ENCODE assay signal across 16 mouse cellular contexts in genomic region chr17:87441537-87441936, GRCm38 (mm10). TPM values are rescaled to one million over a fixed set of nuclear protein-coding genes. Genes with fewer than 3 reads are reported as not detected.
DNase-seq lines count a peak whose midpoint lies in the region; ATAC-seq and TF ChIP-seq lines count a peak whose summit lies in the region.
"Had no signal": no experiment of that assay in that cellular context is flagged by ENCODE, and none has a peak within 500 bp of the region (broad histone marks: within the 10 kb centered on the region; RNA-seq: fewer than 3 reads in every experiment).

No protein-coding gene starts in this region.

- H3K4me1 ChIP-seq in heart, embryonic 12.5 days (replicated peaks), result peaks cover 34% of the 10 kb centered on the region
- peaks cover 17% of the 10 kb centered on the region for H3K4me1 ChIP-seq in liver, adult 2 months (ENCODE audit: control insufficient read depth, insufficient read depth, low read length)
- peaks cover 25% of the 10 kb centered on the region for H3K4me1 ChIP-seq in forebrain, postnatal 0 days (ENCODE audit: insufficient read depth)
- peaks cover 63% of the 10 kb centered on the region for H3K4me1 ChIP-seq in neural tube, embryonic 13.5 days (replicated peaks)

- ATAC-seq in heart, embryonic 12.5 days (ENCODE audit: insufficient number of reproducible peaks, low FRiP score), result no peak
- no peak for ATAC-seq in forebrain, postnatal 0 days
- ATAC-seq in neural tube, embryonic 13.5 days (ENCODE audit: low read depth), result no peak

- H3K4me2 ChIP-seq in heart, embryonic 12.5 days, result peak overlapping the region; percentile 15; the same call in 1 of the 2 replicates
- peak overlapping the region; percentile 65 for H3K4me2 ChIP-seq in forebrain, postnatal 0 days (ENCODE audit: low read depth)
- peak overlapping the region; percentile 44 for H3K4me2 ChIP-seq in neural tube, embryonic 13.5 days
- H3K4me2 ChIP-seq: midbrain, embryonic 12.5 days had no signal

- H3K4me3 ChIP-seq in heart, embryonic 12.5 days, result no peak overlapping the region
- no peak overlapping the region for H3K4me3 ChIP-seq in liver, adult 2 months (ENCODE audit: insufficient read depth, low read depth, low read length)
- H3K4me3 ChIP-seq in forebrain, postnatal 0 days (ENCODE audit: low read depth, low read length), result no peak overlapping the region
- peak overlapping the region; percentile 14 for H3K4me3 ChIP-seq in neural tube, embryonic 13.5 days
- H3K4me3 ChIP-seq: erythroblast, embryonic 14.5 days; heart, adult 2 months; midbrain, embryonic 12.5 days had no signal

- no peak for DNase-seq in heart, adult 8-10 months (ENCODE audit: low spot score)
- peak; percentile 75 for DNase-seq in liver, adult 2 months (ENCODE audit: extremely low read depth, low read depth, low spot score)
- no peak for DNase-seq in liver
- no peak for DNase-seq in forebrain, postnatal 0 days
- DNase-seq in MN1 (ENCODE audit: low spot score), result no peak
- DNase-seq: cerebellum, adult 11-12 months; heart, adult 2 months; lung, postnatal 14 days; thymus, adult 18-20 months had no signal

- no peak overlapping the region for H3K9ac ChIP-seq in heart, embryonic 12.5 days
- H3K9ac ChIP-seq in liver, adult 2 months (ENCODE audit: low read depth, low read length), result no peak overlapping the region
- H3K9ac ChIP-seq in forebrain, postnatal 0 days, result no peak overlapping the region
- no peak overlapping the region for H3K9ac ChIP-seq in neural tube, embryonic 13.5 days
- H3K9ac ChIP-seq: liver, embryonic 14.5 days; midbrain, embryonic 12.5 days had no signal

- TF ChIP-seq CTCF in liver, adult 2 months (IDR thresholded peaks at IDR 0.05; ENCODE audit: low read depth, low read length), result no peak
- TF ChIP-seq CTCF in forebrain, postnatal 0 days (IDR thresholded peaks at IDR 0.05; ENCODE audit: low read depth), result no peak

- no peak overlapping the region for H3K27ac ChIP-seq in heart, embryonic 12.5 days (ENCODE audit: poor library complexity, severe bottlenecking)
- no peak overlapping the region; the same call in 1 of the 2 replicates for H3K27ac ChIP-seq in liver, adult 2 months (replicated peaks; ENCODE audit: insufficient read depth, low read depth, low read length)
- H3K27ac ChIP-seq in forebrain, postnatal 0 days (ENCODE audit: low read depth, low read length), result no peak overlapping the region
- H3K27ac ChIP-seq in neural tube, embryonic 13.5 days (replicated peaks), result no peak overlapping the region
- H3K27ac ChIP-seq: heart, adult 2 months; liver, embryonic 14.5 days; midbrain, embryonic 12.5 days had no signal

- no peaks in the 10 kb centered on the region for H3K27me3 ChIP-seq in heart, embryonic 12.5 days (replicated peaks)
- H3K27me3 ChIP-seq in liver, adult 2 months (ENCODE audit: control insufficient read depth, insufficient read depth, low read length), result no peaks in the 10 kb centered on the region
- no peaks in the 10 kb centered on the region for H3K27me3 ChIP-seq in forebrain, postnatal 0 days (ENCODE audit: insufficient read depth, low read length)
- H3K27me3 ChIP-seq in neural tube, embryonic 13.5 days, result no peaks in the 10 kb centered on the region
- H3K27me3 ChIP-seq: midbrain, embryonic 12.5 days had no signal

- no peaks in the 10 kb centered on the region for H3K9me3 ChIP-seq in heart, embryonic 12.5 days (replicated peaks)
- H3K9me3 ChIP-seq in forebrain, postnatal 0 days (ENCODE audit: low read length), result no peaks in the 10 kb centered on the region
- H3K9me3 ChIP-seq in neural tube, embryonic 13.5 days, result no peaks in the 10 kb centered on the region
- H3K9me3 ChIP-seq: midbrain, embryonic 12.5 days had no signal

- H3K79me2 ChIP-seq in liver, adult 2 months (ENCODE audit: control insufficient read depth, insufficient read depth, low read length), result peaks cover 23% of the 10 kb centered on the region

- peaks cover 12% of the 10 kb centered on the region for H3K36me3 ChIP-seq in heart, embryonic 12.5 days
- peaks cover 6% of the 10 kb centered on the region for H3K36me3 ChIP-seq in liver, adult 2 months (ENCODE audit: control insufficient read depth, insufficient read depth, low read length)
- H3K36me3 ChIP-seq in forebrain, postnatal 0 days (ENCODE audit: insufficient read depth), result no peaks in the 10 kb centered on the region
- no peaks in the 10 kb centered on the region for H3K36me3 ChIP-seq in neural tube, embryonic 13.5 days

- 76% methylated on average over 2 of the region's 2 CpGs for WGBS in heart, embryonic 12.5 days
- 5% methylated on average over 2 of the region's 2 CpGs for WGBS in liver, adult 2 months
- WGBS in forebrain, postnatal 0 days, result 52% methylated on average over 2 of the region's 2 CpGs
- 62% methylated on average over 2 of the region's 2 CpGs for WGBS in neural tube, embryonic 13.5 days

- no peak for TF ChIP-seq POLR2A in liver, adult 2 months (IDR thresholded peaks at IDR 0.05; ENCODE audit: extremely low read depth, insufficient read depth, low read length)

RNA-seq across cellular contexts. Expression of gene Calm2, which starts 5.2 kb away (rescaled TPM):
- polyA plus RNA-seq in heart, embryonic 12.5 days (2016; fragmentation: Nextera tagmentation; extraction: Ambion mirVana), result 619 and 647 TPM in 2 replicates
- 100 to 1,000 TPM; 143 to 158 (median 147) TPM for total RNA-seq in heart, adult 8-10 months (2022)
- 181 and 257 TPM in 2 replicates for total RNA-seq in liver, adult 2 months (2014; rRNA removed)
- polyA plus RNA-seq in liver, adult 2 months (2012; rRNA removed), result 19.7 and 20.9 TPM in 2 replicates
- 1,563 and 1,794 TPM in 2 replicates for total RNA-seq in forebrain, postnatal 0 days (2014; rRNA removed)
- polyA plus RNA-seq in forebrain, postnatal 0 days (2015; fragmentation: Nextera tagmentation; extraction: Ambion mirVana), result 3,264 and 3,401 TPM in 2 replicates
- 2,810 and 2,954 TPM in 2 replicates for polyA plus RNA-seq in neural tube, embryonic 13.5 days (2015; fragmentation: Nextera tagmentation; extraction: Ambion mirVana)

RNA-seq across cellular contexts. Expression of gene Stpg4, which starts 14.0 kb away (rescaled TPM):
- polyA plus RNA-seq in heart, embryonic 12.5 days (2016; fragmentation: Nextera tagmentation; extraction: Ambion mirVana), result not detected in 2 replicates
- not detected for total RNA-seq in heart, adult 8-10 months (2022)
- not detected in 2 replicates for total RNA-seq in liver, adult 2 months (2014; rRNA removed)
- not detected in 2 replicates for polyA plus RNA-seq in liver, adult 2 months (2012; rRNA removed)
- total RNA-seq in forebrain, postnatal 0 days (2014; rRNA removed), result not detected in 2 replicates
- polyA plus RNA-seq in forebrain, postnatal 0 days (2015; fragmentation: Nextera tagmentation; extraction: Ambion mirVana), result not detected in 2 replicates
- polyA plus RNA-seq in neural tube, embryonic 13.5 days (2015; fragmentation: Nextera tagmentation; extraction: Ambion mirVana), result 0.78 TPM in 1 of 2 replicates, not detected in the other
- total RNA-seq: heart, adult 2 months; layer of hippocampus, adult 8-10 months had no signal
- polyA plus RNA-seq: erythroblast, embryonic 14.5 days; kidney, embryonic 14.5 days; liver, embryonic 14.5 days; midbrain, embryonic 12.5 days had no signal

Comparison
In these comparisons a context has a peak if more than half of its experiments do, and no peak if none do; other contexts are left out.
1. H3K4me2 ChIP-seq: peak in every context shown above with its lines; median percentile 65 in forebrain, postnatal 0 days; 44 in neural tube, embryonic 13.5 days; 15 in heart, embryonic 12.5 days.
2. RNA of gene Calm2, which starts 5.2 kb away (polyA plus RNA-seq): 3,264 to 3,401 TPM in forebrain, postnatal 0 days, 2,810 to 2,954 TPM in neural tube, embryonic 13.5 days and 619 to 647 TPM in heart, embryonic 12.5 days; 19.7 to 20.9 TPM in liver, adult 2 months; every median in the first group is over 10 times any median in the second.